Mouse (Mus musculus): ENCODE measurements around the gene Sh2d6. TPM values are rescaled to one million over a fixed set of nuclear protein-coding genes. Genes with fewer than 3 reads are reported as not detected.

The Sh2d6 gene
- polyA plus RNA-seq, 1 experiment from 2014 or later: not detected

GRCm38 (mm10) chr6:72477621-72478020, 43.9 kb downstream of the Sh2d6 start:
- Histone ChIP-seq H3K27ac (replicated peaks) (no peak overlapping the region), H3K4me3 (replicated peaks) (no peak overlapping the region), H3K9ac (no peak overlapping the region), H3K36me3 (replicated peaks) (no peaks in the 10 kb centered on the region), H3K4me1 (replicated peaks) (no peaks in the 10 kb centered on the region), H3K4me2 (no peak overlapping the region), H3K27me3 (no peaks in the 10 kb centered on the region), H3K9me3 (replicated peaks) (no peaks in the 10 kb centered on the region)
- no peak for ATAC-seq (ENCODE audit: insufficient read depth)
- 76% methylated on average over 3 of the region's 3 CpGs for WGBS (ENCODE audit: insufficient replicate concordance)

- Histone ChIP-seq H3K9ac (no peak overlapping the region), H3K4me2 (no peak overlapping the region), H3K4me1 (replicated peaks) (no peaks in the 10 kb centered on the region), H3K27ac (replicated peaks) (no peak overlapping the region), H3K36me3 (replicated peaks) (no peaks in the 10 kb centered on the region), H3K4me3 (replicated peaks) (no peak overlapping the region), H3K27me3 (no peaks in the 10 kb centered on the region), H3K9me3 (replicated peaks) (no peaks in the 10 kb centered on the region)
- WGBS (ENCODE audit: insufficient replicate concordance): 69% methylated on average over 5 of the region's 5 CpGs
- ATAC-seq (ENCODE audit: insufficient read depth): no peak
These were observed 44.7 kb downstream of the Sh2d6 start for GRCm38 (mm10) chr6:72476836-72477235.

DNA sequence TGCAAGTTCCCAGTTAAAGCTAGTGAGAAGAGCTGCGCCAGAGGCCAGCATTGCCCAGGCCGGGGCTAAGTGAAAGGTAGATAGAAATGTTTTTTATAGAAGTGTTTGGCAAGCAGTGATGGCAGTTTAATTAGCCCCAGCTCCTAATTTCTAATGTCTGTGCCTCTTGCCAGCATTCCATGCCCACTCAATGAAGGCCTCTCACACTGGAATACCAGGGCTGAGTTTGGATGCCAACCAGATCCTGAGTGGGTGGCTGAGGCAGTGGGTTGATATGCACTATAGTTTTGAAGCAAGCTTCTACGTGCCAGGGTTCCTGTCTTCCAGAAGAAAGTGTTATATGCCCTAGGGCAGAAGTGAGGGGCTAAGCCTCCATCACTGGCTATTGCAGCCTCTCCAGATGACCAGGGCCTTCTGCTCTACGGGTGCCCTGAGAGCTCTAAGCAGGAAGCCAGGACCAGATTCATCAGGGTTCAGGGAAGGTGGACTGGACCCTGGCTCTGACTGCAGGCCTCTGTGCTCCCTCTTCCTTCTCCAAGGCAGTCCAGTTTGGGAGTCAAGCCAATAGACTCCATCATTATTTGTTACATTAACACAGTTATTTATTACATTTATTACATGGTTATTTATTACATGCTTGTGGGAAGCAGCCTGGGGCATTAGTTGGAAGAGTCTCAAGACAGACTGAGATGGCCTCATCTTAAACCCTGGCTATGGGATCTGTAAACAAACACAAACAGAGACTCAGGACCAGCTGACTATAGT, 46.1 kb downstream of the Sh2d6 start:
- Histone ChIP-seq H3K4me2 (no peak overlapping the region), H3K9ac (no peak overlapping the region), H3K4me1 (replicated peaks) (no peaks in the 10 kb centered on the region), H3K36me3 (replicated peaks) (no peaks in the 10 kb centered on the region), H3K27me3 (no peaks in the 10 kb centered on the region), H3K4me3 (replicated peaks) (no peak overlapping the region), H3K27ac (replicated peaks) (no peak overlapping the region), H3K9me3 (replicated peaks) (no peaks in the 10 kb centered on the region)
- ATAC-seq (ENCODE audit: insufficient read depth): no peak
- 71% methylated on average over 4 of the region's 4 CpGs for WGBS (ENCODE audit: insufficient replicate concordance)

DNA sequence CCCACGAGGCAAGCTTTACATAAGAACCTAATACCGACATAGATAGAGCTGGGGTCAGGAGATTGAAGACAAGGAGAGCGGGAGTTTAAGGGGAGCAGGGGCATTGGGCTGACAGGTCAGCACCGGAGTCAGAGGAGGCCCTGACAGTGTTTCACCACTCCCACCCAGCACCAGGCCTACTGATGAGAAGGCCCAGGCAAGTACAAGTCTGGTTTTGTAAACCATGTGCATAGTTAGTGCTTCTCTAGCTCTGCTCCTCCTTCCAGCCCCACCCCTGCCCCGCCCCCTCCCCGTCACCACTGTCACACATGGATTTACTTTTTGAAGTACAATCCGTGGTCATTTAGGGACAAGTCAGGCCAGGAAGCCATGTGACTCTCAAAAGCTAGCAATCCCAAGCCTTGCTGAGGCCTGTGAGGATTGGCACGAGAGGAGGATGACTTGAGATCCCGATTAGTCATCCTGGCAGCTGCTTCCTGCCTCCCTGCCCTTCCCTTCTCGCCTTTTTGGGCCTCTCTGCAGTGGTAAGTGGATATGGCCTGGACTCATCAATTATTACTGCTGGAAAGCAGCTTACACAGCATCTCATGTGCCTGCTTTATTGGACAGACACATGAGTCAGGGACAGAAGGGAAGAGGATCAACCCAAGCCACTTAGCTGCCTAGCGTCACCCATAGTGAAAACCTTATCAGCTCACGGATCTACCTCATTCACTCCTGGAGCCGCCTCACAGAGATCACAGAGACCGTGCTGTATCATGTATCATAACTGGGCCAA, 48.1 kb downstream of the Sh2d6 start:
- H3K4me3 ChIP-seq (replicated peaks): no peak overlapping the region
- H3K9ac ChIP-seq: no peak overlapping the region
- H3K36me3 ChIP-seq (replicated peaks): no peaks in the 10 kb centered on the region
- no peaks in the 10 kb centered on the region for H3K9me3 ChIP-seq (replicated peaks)
- no peak for ATAC-seq (ENCODE audit: insufficient read depth)
- no peak overlapping the region for H3K27ac ChIP-seq (replicated peaks)
- 51% methylated on average over 14 of the region's 14 CpGs for WGBS (ENCODE audit: insufficient replicate concordance)
- H3K27me3 ChIP-seq: no peaks in the 10 kb centered on the region
- no peaks in the 10 kb centered on the region for H3K4me1 ChIP-seq (replicated peaks)
- H3K4me2 ChIP-seq: no peak overlapping the region

DNA sequence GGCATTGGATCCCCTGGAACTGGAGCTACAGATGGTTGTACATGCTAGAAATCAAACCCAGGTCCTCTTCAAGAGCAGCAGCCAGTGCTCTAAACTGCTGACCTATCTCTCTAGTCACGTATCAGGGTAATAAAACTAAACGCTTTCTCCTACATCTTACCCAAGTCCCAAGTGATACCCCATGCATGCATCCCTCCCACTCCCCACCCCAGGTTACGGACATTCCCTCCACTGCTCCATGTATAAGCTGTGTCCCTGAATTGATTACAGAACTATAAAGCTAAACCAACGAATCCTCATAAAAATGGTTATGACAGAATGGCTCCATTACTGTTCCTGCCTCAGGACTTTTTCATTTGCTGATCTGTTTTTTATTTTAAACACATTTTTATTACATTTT, 55.3 kb downstream of the Sh2d6 start:
- H3K9ac ChIP-seq: no peak overlapping the region
- no peaks in the 10 kb centered on the region for H3K36me3 ChIP-seq (replicated peaks)
- H3K4me2 ChIP-seq: no peak overlapping the region
- WGBS (ENCODE audit: insufficient replicate concordance): 66% methylated on average over 4 of the region's 4 CpGs
- no peak for ATAC-seq (ENCODE audit: insufficient read depth)
- H3K27ac ChIP-seq (replicated peaks): no peak overlapping the region
- H3K4me3 ChIP-seq (replicated peaks): no peak overlapping the region
- H3K4me1 ChIP-seq (replicated peaks): peaks cover 5% of the 10 kb centered on the region; the same call in 1 of the 2 replicates
- no peaks in the 10 kb centered on the region for H3K27me3 ChIP-seq
- H3K9me3 ChIP-seq (replicated peaks): no peaks in the 10 kb centered on the region

- no peak overlapping the region for H3K4me2 ChIP-seq
- no peak for ATAC-seq (ENCODE audit: insufficient read depth)
- H3K36me3 ChIP-seq (replicated peaks): no peaks in the 10 kb centered on the region
- WGBS (ENCODE audit: insufficient replicate concordance): 56% methylated on average over 8 of the region's 8 CpGs
- no peak overlapping the region for H3K4me3 ChIP-seq (replicated peaks)
- H3K4me1 ChIP-seq (replicated peaks): peaks cover 5% of the 10 kb centered on the region; the same call in 1 of the 2 replicates
- no peak overlapping the region for H3K9ac ChIP-seq
- H3K27me3 ChIP-seq: no peaks in the 10 kb centered on the region
- H3K9me3 ChIP-seq (replicated peaks): no peaks in the 10 kb centered on the region
- no peak overlapping the region for H3K27ac ChIP-seq (replicated peaks)
These were observed 55.9 kb downstream of the Sh2d6 start for GRCm38 (mm10) chr6:72465361-72466157.

Other genes with a start within 250 kb of the Sh2d6 start
- gene Sftpb, start 217.1 kb downstream of the Sh2d6 start, polyA plus RNA-seq (2015; fragmentation: Nextera tagmentation; extraction: Ambion mirVana): not detected in 2 replicates
- 37.3 and 38.7 TPM in 2 replicates for gene Usp39, start 176.5 kb downstream of the Sh2d6 start, polyA plus RNA-seq (2015; fragmentation: Nextera tagmentation; extraction: Ambion mirVana)
- 11.6 and 14.5 TPM in 2 replicates for gene 0610030E20Rik, start 174.4 kb downstream of the Sh2d6 start, polyA plus RNA-seq (2015; fragmentation: Nextera tagmentation; extraction: Ambion mirVana)
- 52.0 and 62.6 TPM in 2 replicates for gene Tmem150a, start 166.3 kb downstream of the Sh2d6 start, polyA plus RNA-seq (2015; fragmentation: Nextera tagmentation; extraction: Ambion mirVana)
- gene Rnf181, start 154.8 kb downstream of the Sh2d6 start, polyA plus RNA-seq (2015; fragmentation: Nextera tagmentation; extraction: Ambion mirVana): 82.5 and 88.5 TPM in 2 replicates
- gene Vamp5, start 141.2 kb downstream of the Sh2d6 start, polyA plus RNA-seq (2015; fragmentation: Nextera tagmentation; extraction: Ambion mirVana): 66.2 and 67.1 TPM in 2 replicates
- gene Vamp8, start 131.0 kb downstream of the Sh2d6 start, polyA plus RNA-seq (2015; fragmentation: Nextera tagmentation; extraction: Ambion mirVana): 239 and 242 TPM in 2 replicates
- gene Ggcx, start 107.4 kb downstream of the Sh2d6 start, polyA plus RNA-seq (2015; fragmentation: Nextera tagmentation; extraction: Ambion mirVana): 27.5 and 29.8 TPM in 2 replicates
- 136 and 143 TPM in 2 replicates for gene Mat2a, start 82.1 kb downstream of the Sh2d6 start, polyA plus RNA-seq (2015; fragmentation: Nextera tagmentation; extraction: Ambion mirVana)
- 20.4 and 23.8 TPM in 2 replicates for gene Capg, start 22.7 kb upstream of the Sh2d6 start, polyA plus RNA-seq (2015; fragmentation: Nextera tagmentation; extraction: Ambion mirVana)
- gene Elmod3, start 76.7 kb upstream of the Sh2d6 start, polyA plus RNA-seq (2015; fragmentation: Nextera tagmentation; extraction: Ambion mirVana): 4.2 TPM in 2 replicates
- gene Retsat, start 76.8 kb upstream of the Sh2d6 start, polyA plus RNA-seq (2015; fragmentation: Nextera tagmentation; extraction: Ambion mirVana): 17.9 and 18.2 TPM in 2 replicates
- 13.1 and 14.9 TPM in 2 replicates for gene Tgoln1, start 95.3 kb upstream of the Sh2d6 start, polyA plus RNA-seq (2015; fragmentation: Nextera tagmentation; extraction: Ambion mirVana)